Mouse (Mus musculus) cerebellum, adult 2 months (tissue): ENCODE data around the gene Twf2.

Source experiments
- CTCF ChIP-seq: fragments of 200-500 bp; IDR thresholded peaks from 2 replicates; pipeline ENCODE4 v1.5.1; 2011; ENCODE audit warnings: low read depth, mild to moderate bottlenecking, control low read depth, low read length, moderate library complexity, borderline replicate concordance; ENCODE audit not compliant: insufficient read depth
- POLR2A ChIP-seq: fragments of 200-500 bp; IDR thresholded peaks from 2 replicates; pipeline ENCODE4 v1.6.1; 2011; ENCODE audit warnings: low read length, control low read depth, borderline replicate concordance; ENCODE audit not compliant: insufficient read depth

DNA sequence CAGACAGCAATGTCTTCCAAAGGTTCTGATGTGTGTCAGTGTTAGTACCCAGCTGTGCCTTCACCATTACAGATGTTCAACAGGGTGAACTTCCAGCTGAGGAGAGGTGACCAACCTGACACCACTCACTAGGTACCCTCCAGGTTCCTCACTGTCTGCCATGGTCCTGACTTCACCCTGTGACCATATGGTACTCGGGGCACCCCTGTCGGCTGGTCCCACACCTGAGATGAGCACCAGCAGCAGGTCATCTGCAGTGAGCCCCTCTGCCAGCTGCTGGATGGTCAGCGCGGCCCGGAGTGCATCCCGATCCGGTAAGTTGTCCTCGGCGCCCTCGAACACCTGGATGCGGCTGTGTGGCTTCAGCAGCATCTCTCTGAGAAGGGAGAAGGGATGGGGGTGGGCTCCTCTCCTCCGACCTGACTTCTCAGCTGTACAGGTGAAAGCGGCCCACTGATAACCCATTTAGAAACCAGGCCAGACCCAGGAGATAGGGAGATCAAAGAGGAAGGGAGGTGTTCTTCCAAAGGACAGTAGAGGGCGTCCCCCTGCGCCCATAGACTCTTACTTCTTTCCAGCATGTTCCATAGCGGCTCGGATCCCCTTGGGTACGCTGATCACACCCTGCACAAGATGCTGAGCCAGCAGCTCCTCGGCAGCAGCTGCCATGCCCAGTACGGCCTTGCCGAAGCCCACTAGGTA, 45.8 kb upstream of the Twf2 start:
- TF ChIP-seq CTCF: no peak
- TF ChIP-seq POLR2A: no peak
